Mouse (Mus musculus) CH12.LX (cell line): Measurements from ENCODE around the gene Cd69. TPM values are rescaled to one million over a fixed set of nuclear protein-coding genes. Genes with fewer than 3 reads are reported as not detected.

Source experiments
- DNase-seq: peaks from one replicate; pipeline ENCODE4 v3.0.0-alpha.2; 2013; ENCODE audit errors: extremely low read depth
- H3K27ac ChIP-seq: 2 replicates; pipeline ENCODE4 v1.5.1; 2012; ENCODE audit warnings: low read depth, mild to moderate bottlenecking, control low read depth, moderate library complexity; ENCODE audit not compliant: insufficient read depth
- H3K27me3 ChIP-seq: replicated peaks from 2 replicates; pipeline ENCODE3; 2012; ENCODE audit warnings: inconsistent platforms
- H3K36me3 ChIP-seq, 2 experiments: replicated peaks in 1 of 2; 2 replicates each; pipeline versions ENCODE3 to v1.6.1; 2012; ENCODE audit warnings: inconsistent platforms in 1 of 2, low read length in 1 of 2, mild to moderate bottlenecking in 1 of 2, mixed read lengths in 1 of 2, moderate library complexity in 1 of 2; ENCODE audit not compliant: control insufficient read depth in 1 of 2, insufficient read depth in 1 of 2
- H3K4me1 ChIP-seq, 2 experiments: 2 replicates each; pipeline ENCODE4 v1.6.1; 2012; ENCODE audit warnings: inconsistent platforms in 1 of 2, moderate library complexity in 1 of 2; ENCODE audit not compliant: insufficient read depth in 2 of 2, control insufficient read depth in 1 of 2
- H3K4me2 ChIP-seq: 2 replicates; pipeline ENCODE4 v1.6.1; 2012; ENCODE audit warnings: low read depth, mild to moderate bottlenecking, control low read depth; ENCODE audit not compliant: poor library complexity, insufficient read depth, severe bottlenecking
- H3K4me3 ChIP-seq, 3 experiments: fragments of 150-350 bp in 1 of 3; sonication (generic) in 1 of 3; replicated peaks in 1 of 3; 2 replicates each; pipeline versions ENCODE3 to v1.5.1; 2011 to 2012; ENCODE audit warnings: low read depth in 2 of 3, low read length in 2 of 3, mild to moderate bottlenecking in 2 of 3, moderate library complexity in 2 of 3, control low read depth in 1 of 3, improper control_type of control experiment in 1 of 3, inconsistent platforms in 1 of 3, mixed read lengths in 1 of 3; ENCODE audit not compliant: poor library complexity in 1 of 3
- H3K79me2 ChIP-seq: replicated peaks from 2 replicates; pipeline ENCODE4 v1.6.1; 2012; ENCODE audit warnings: mild to moderate bottlenecking, moderate library complexity; ENCODE audit not compliant: control insufficient read depth, poor library complexity, insufficient read depth, severe bottlenecking; ENCODE audit errors: extremely low read depth
- H3K9ac ChIP-seq: 2 replicates; pipeline ENCODE4 v1.6.1; 2012; ENCODE audit warnings: low read depth, mild to moderate bottlenecking, control low read depth, moderate library complexity; ENCODE audit not compliant: insufficient read depth
- H3K9me3 ChIP-seq: replicated peaks from 2 replicates; pipeline ENCODE3; 2012; ENCODE audit warnings: low read length, inconsistent platforms, mixed read lengths
- BHLHE40 ChIP-seq: IDR thresholded peaks from 2 replicates; pipeline ENCODE4 v1.6.1; 2011; ENCODE audit warnings: mild to moderate bottlenecking, low read depth, low read length, improper control_type of control experiment
- CTCF ChIP-seq, 2 experiments: IDR thresholded peaks in 1 of 2; conservative IDR thresholded peaks in 1 of 2; 2 replicates each; pipeline ENCODE4 v1.5.1; 2011 to 2012; ENCODE audit warnings: low read depth in 2 of 2, low read length in 2 of 2, improper control_type of control experiment in 1 of 2, inconsistent platforms in 1 of 2, mild to moderate bottlenecking in 1 of 2, moderate library complexity in 1 of 2
- ELF1 ChIP-seq: IDR thresholded peaks from 2 replicates; pipeline ENCODE4 v1.6.1; 2014; ENCODE audit warnings: low read depth, mild to moderate bottlenecking, inconsistent platforms, low read length, improper control_type of control experiment
- EP300 ChIP-seq: IDR thresholded peaks from 2 replicates; pipeline ENCODE4 v1.6.1; 2011; ENCODE audit warnings: low read length, improper control_type of control experiment
- ETS1 ChIP-seq: conservative IDR thresholded peaks from 2 replicates; pipeline ENCODE4 v1.6.1; 2012; ENCODE audit warnings: low read depth, mild to moderate bottlenecking, inconsistent platforms, low read length, improper control_type of control experiment, moderate library complexity
- IRF4 ChIP-seq: IDR thresholded peaks from 2 replicates; pipeline ENCODE4 v1.6.1; 2014; ENCODE audit warnings: low read depth, mild to moderate bottlenecking, inconsistent platforms, low read length, improper control_type of control experiment
- KAT2A ChIP-seq: IDR thresholded peaks from 2 replicates; pipeline ENCODE4 v1.6.1; 2012; ENCODE audit warnings: low read length, improper control_type of control experiment, inconsistent platforms; ENCODE audit not compliant: insufficient replicate concordance
- MAFK ChIP-seq: IDR thresholded peaks from 2 replicates; pipeline ENCODE4 v1.6.1; 2011; ENCODE audit warnings: low read length, improper control_type of control experiment; ENCODE audit not compliant: insufficient replicate concordance
- MAX ChIP-seq: IDR thresholded peaks from 2 replicates; pipeline ENCODE4 v1.6.1; 2011; ENCODE audit warnings: low read length, improper control_type of control experiment
- MEF2A ChIP-seq: IDR thresholded peaks from 2 replicates; pipeline ENCODE4 v1.6.1; 2014; ENCODE audit warnings: low read depth, mild to moderate bottlenecking, inconsistent platforms, low read length, improper control_type of control experiment, borderline replicate concordance
- MXI1 ChIP-seq: IDR thresholded peaks from 2 replicates; pipeline ENCODE4 v1.6.1; 2011; ENCODE audit warnings: mild to moderate bottlenecking, low read depth, low read length, improper control_type of control experiment
- MYC ChIP-seq: IDR thresholded peaks from 2 replicates; pipeline ENCODE4 v1.6.1; 2011; ENCODE audit warnings: low read depth, mild to moderate bottlenecking, improper control_type of control experiment, low read length
- NELFE ChIP-seq: IDR thresholded peaks from 2 replicates; pipeline ENCODE4 v1.6.1; 2011; ENCODE audit warnings: low read depth, low read length, improper control_type of control experiment
- PAX5 ChIP-seq: IDR thresholded peaks from 2 replicates; pipeline ENCODE4 v1.6.1; 2012; ENCODE audit warnings: low read length, inconsistent platforms, mixed read lengths
- POLR2AphosphoS2 ChIP-seq: IDR thresholded peaks from 2 replicates; pipeline ENCODE4 v1.6.1; 2011; ENCODE audit warnings: low read depth, low read length, improper control_type of control experiment
- RAD21 ChIP-seq: IDR thresholded peaks from 2 replicates; pipeline ENCODE4 v1.6.1; 2011; ENCODE audit warnings: low read depth, mild to moderate bottlenecking, low read length, improper control_type of control experiment, moderate library complexity
- RCOR1 ChIP-seq: conservative IDR thresholded peaks from 2 replicates; pipeline ENCODE4 v1.6.1; 2012; ENCODE audit warnings: low read depth, mild to moderate bottlenecking, inconsistent platforms, low read length, improper control_type of control experiment
- SMC3 ChIP-seq: IDR thresholded peaks from 2 replicates; pipeline ENCODE4 v1.6.1; 2011; ENCODE audit warnings: low read depth, low read length, improper control_type of control experiment
- TBP ChIP-seq: conservative IDR thresholded peaks from 2 replicates; pipeline ENCODE4 v1.6.1; 2011; ENCODE audit warnings: low read depth, low read length, improper control_type of control experiment
- TCF12 ChIP-seq: IDR thresholded peaks from 2 replicates; pipeline ENCODE4 v1.6.1; 2014; ENCODE audit warnings: low read depth, mild to moderate bottlenecking, inconsistent platforms, low read length, improper control_type of control experiment
- ZC3H11A ChIP-seq: IDR thresholded peaks from 2 replicates; pipeline ENCODE4 v1.6.1; 2012; ENCODE audit warnings: low read depth, mild to moderate bottlenecking, inconsistent platforms, low read length, improper control_type of control experiment
- ZKSCAN1 ChIP-seq: IDR thresholded peaks from 2 replicates; pipeline ENCODE4 v1.6.1; 2012; ENCODE audit warnings: low read depth, inconsistent platforms, low read length, improper control_type of control experiment, borderline replicate concordance
- dilution Hi-C: fragments of 300-500 bp; cut with MboI; formaldehyde crosslinking; loops from 2 replicates; pipeline ENCODE4 v1.14.3; 2020; ENCODE audit warnings: low sequenced_read_pairs; ENCODE audit not compliant: extremely low pct_unique_long_range_greater_than_20kb, extremely low pct_ligation_motif_present
- in situ Hi-C: fragments of 300-500 bp; cut with MboI; formaldehyde crosslinking; loops from 3 replicates; pipeline ENCODE4 v1.14.3; 2019; ENCODE audit warnings: low sequenced_read_pairs, low pct_ligation_motif_present, low pct_unique_long_range_greater_than_20kb, mixed read lengths
- polyA plus RNA-seq: library from polyadenylated mRNA; unstranded; fragments of >175 nt; gene quantifications from 2 replicates; pipeline ENCODE4 v1.2.1, GENCODE M21; 2012; ENCODE audit warnings: low read depth; ENCODE audit not compliant: insufficient read length
- total RNA-seq, 2 experiments: library from RNA; depleted of rRNA; stranded (reverse); fragments of 300-350 nt in 1 of 2; fragments of >200 nt in 1 of 2; gene quantifications; 2 replicates each; pipeline ENCODE4 v1.2.3; 2012 to 2014

Cd69 gene
- total and polyA plus RNA-seq, 3 experiments = 71.2 to 229 (median 132) TPM

DNA sequence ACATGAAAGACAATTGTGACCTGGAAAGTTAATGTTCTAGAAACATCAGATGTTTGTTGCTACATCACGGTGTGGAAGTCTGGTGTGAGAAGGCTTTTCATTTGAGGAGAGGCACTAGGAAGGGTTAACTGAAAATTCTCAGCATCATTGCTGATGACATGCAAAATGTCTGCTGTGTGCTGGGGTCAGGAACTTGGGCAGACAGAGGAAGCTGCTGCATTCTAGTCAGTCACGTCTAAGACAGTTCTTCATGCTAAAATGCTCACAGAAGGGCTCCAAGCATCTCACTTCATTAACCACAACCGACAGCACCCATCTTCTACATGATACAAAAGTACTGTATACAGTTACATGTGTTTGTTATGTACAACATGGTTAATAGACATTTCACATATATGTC is 8.0 kb upstream of the Cd69 start:
- H3K4me3 ChIP-seq = no peak overlapping the region
- H3K4me2 ChIP-seq = no peak overlapping the region
- in situ Hi-C loops = no loop called here
- H3K4me1 ChIP-seq = peaks cover 8 to 30% of the 10 kb centered on the region in 2 experiments
- no peaks in the 10 kb centered on the region for H3K27me3 ChIP-seq
- H3K9me3 ChIP-seq = no peaks in the 10 kb centered on the region
- H3K9ac ChIP-seq = no peak overlapping the region
- H3K79me2 ChIP-seq = no peaks in the 10 kb centered on the region
- dilution Hi-C loops = no loop called here
- TF ChIP-seq KAT2A = no peak
- no peak for TF ChIP-seq IRF4
- no peak for TF ChIP-seq CTCF (conservative IDR thresholded peaks at IDR 0.05 in 1 of 2, IDR thresholded peaks at IDR 0.05 in 1 of 2; ENCODE audit: low read depth in 2 of 2, low read length in 2 of 2)
- TF ChIP-seq MYC = no peak
- no peak for TF ChIP-seq MAX
- TF ChIP-seq MEF2A = no peak
- peak; percentile 27; the same call in 1 of the 2 replicates for TF ChIP-seq TCF12
- TF ChIP-seq PAX5 = no peak
- no peak for TF ChIP-seq RAD21
- 0 out of 2 replicates have a peak, but pooled peaks have one; percentile 12 for TF ChIP-seq BHLHE40
- TF ChIP-seq ETS1 = peak; percentile 43; the same call in 1 of the 2 replicates
- TF ChIP-seq NELFE = no peak; the same call in 1 of the 2 replicates
- TF ChIP-seq POLR2AphosphoS2 = no peak
- TF ChIP-seq MXI1 = no peak
- TF ChIP-seq SMC3 = no peak
- TF ChIP-seq TBP = no peak
- no peak for TF ChIP-seq ZC3H11A
- no peak for TF ChIP-seq RCOR1
- TF ChIP-seq ELF1 = 0 out of 2 replicates have a peak, but pooled peaks have one; percentile 15
- TF ChIP-seq EP300 = peak; percentile 14; the same call in 1 of the 2 replicates
- TF ChIP-seq MAFK = no peak
- TF ChIP-seq ZKSCAN1 = no peak
- peak overlapping the region; percentile 25; the same call in 1 of the 2 replicates for H3K27ac ChIP-seq
- H3K36me3 ChIP-seq = no peaks in the 10 kb centered on the region
- DNase-seq = no peak

GRCm38 (mm10) chr6:129276483-129276882 is 1.2 kb upstream of the Cd69 start:
- Histone ChIP-seq H3K79me2 (peaks cover 28% of the 10 kb centered on the region), H3K27me3 (no peaks in the 10 kb centered on the region), H3K9ac (peak overlapping the region; percentile 55), H3K4me2 (peak overlapping the region; percentile 74), H3K27ac (peak overlapping the region; percentile 91), H3K4me1 (peaks cover 8 to 16% of the 10 kb centered on the region in 2 experiments), H3K4me3 (peak overlapping the region in 2 of 3 experiments; percentile 15 to 18)
- in situ Hi-C loops = no loop called here
- DNase-seq = no peak
- dilution Hi-C loops = no loop called here
- TF ChIP-seq ETS1 (no peak), MXI1 (0 out of 2 replicates have a peak, but pooled peaks have one; percentile 4)
- TF ChIP-seq, all 38 proteins: peak for 1
- Histone ChIP-seq H3K36me3 (peaks cover 7 to 16% of the 10 kb centered on the region in 2 experiments), H3K9me3 (no peaks in the 10 kb centered on the region)
